Mouse (Mus musculus): ENCODE measurements around the gene Sept3. TPM values are rescaled to one million over a fixed set of nuclear protein-coding genes. Genes with fewer than 3 reads are reported as not detected.

The Sept3 gene
- polyA plus RNA-seq, 1 experiment from 2014 or later, result 146 TPM

DNA sequence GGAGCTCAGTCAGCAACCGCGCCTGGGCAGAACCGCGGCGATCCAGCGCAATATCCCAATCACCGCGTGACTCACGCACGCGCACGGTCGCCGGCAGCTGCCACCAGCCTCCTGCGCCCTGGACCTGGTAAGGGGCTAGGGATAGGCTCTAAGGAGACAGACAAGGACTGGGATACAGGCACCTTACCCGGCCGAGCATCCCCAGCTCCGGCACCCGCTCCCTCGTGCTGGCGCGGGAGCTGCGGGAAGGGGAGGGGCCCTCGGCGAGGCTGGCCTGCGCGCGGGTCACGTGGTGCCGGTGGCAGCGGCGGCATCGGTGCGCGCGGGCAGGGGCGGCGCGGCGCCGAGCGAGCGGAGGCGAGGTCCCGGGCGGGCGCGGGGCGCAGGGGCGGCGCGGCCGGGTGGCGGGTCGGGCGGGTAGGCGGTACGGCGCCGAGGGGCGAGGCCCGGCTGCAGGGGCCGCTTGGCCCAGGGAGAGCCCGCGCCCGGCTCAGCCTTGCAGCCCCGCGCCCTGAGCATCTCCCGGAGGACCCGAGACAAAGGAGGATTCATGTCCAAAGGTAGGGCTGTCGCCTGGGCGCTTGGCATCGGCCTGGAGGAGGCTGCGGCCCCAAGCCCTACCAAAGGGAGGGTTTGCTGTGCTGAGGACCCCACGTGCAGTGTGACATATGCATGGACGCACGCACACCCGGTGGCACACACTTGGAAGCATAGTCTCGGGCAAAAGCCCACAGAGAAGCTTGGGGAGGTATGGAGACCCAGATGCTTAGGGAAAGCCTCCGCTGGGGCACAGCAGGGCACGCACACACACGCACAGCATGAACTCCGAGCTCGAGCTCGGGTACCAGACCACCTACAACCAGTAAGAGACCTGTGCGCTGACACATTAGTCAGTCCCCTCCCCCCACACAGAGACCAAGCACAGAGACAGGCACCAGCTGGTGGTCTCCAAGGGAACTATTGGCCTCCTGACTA is 521 bp downstream of the Sept3 start:
- peak; percentile 78 for ATAC-seq (ENCODE audit: low FRiP score)
- peak overlapping the region; percentile 66 for H3K9ac ChIP-seq (ENCODE audit: low read depth, low read length)
- H3K27me3 ChIP-seq (ENCODE audit: control insufficient read depth, insufficient read depth, low read length), result peaks cover 7% of the 10 kb centered on the region
- H3K4me2 ChIP-seq (replicated peaks; ENCODE audit: low read depth, low read length), result peak overlapping the region; percentile 90
- no peaks in the 10 kb centered on the region for H3K9me3 ChIP-seq (ENCODE audit: control insufficient read depth, low read length)
- peak; percentile 85 for DNase-seq (ENCODE audit: low spot score)
- no peaks in the 10 kb centered on the region for H3K36me3 ChIP-seq (ENCODE audit: control insufficient read depth, insufficient read depth, low read length)
- WGBS, result under 1% methylated on average over 80 of the region's 86 CpGs
- peak overlapping the region; percentile 91 for H3K27ac ChIP-seq (ENCODE audit: low read depth, low read length)
- H3K4me1 ChIP-seq (replicated peaks; ENCODE audit: control insufficient read depth, insufficient read depth, low read length), result peaks cover 8% of the 10 kb centered on the region
- H3K4me3 ChIP-seq (ENCODE audit: low read depth, low read length), result peak overlapping the region; percentile 47

DNA sequence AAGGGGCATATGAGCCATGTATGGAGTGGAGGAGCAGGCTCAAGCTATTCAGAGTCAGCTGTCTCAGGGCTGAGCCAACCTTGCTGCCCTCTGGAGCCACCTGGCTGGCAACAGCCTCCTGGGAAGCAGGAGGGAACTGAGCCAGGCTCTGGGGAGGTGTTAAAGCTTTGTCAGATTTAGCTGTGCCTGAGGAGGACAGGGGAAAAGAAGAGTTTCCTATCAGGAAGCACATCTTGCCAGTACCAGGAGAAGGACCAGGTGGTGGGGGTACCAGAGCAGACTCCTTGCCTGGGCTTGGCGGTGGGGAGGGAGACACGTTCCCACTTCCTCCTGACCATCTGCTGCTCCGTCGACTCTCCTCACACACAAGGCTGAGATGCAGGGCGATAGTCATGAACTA is 2.9 kb downstream of the Sept3 start:
- no peaks in the 10 kb centered on the region for H3K9me3 ChIP-seq (ENCODE audit: control insufficient read depth, low read length)
- no peak overlapping the region for H3K9ac ChIP-seq (ENCODE audit: low read depth, low read length)
- peaks cover 5% of the 10 kb centered on the region; the same call in 1 of the 2 replicates for H3K36me3 ChIP-seq (ENCODE audit: control insufficient read depth, insufficient read depth, low read length)
- H3K4me3 ChIP-seq (ENCODE audit: low read depth, low read length), result no peak overlapping the region
- H3K27me3 ChIP-seq (ENCODE audit: control insufficient read depth, insufficient read depth, low read length), result peaks cover 7% of the 10 kb centered on the region
- no peak for DNase-seq (ENCODE audit: low spot score)
- peak overlapping the region; percentile 12; the same call in 1 of the 2 replicates for H3K4me2 ChIP-seq (replicated peaks; ENCODE audit: low read depth, low read length)
- H3K27ac ChIP-seq (ENCODE audit: low read depth, low read length), result no peak overlapping the region
- WGBS, result 87% methylated on average over 5 of the region's 5 CpGs
- no peak for ATAC-seq (ENCODE audit: low FRiP score)
- H3K4me1 ChIP-seq (replicated peaks; ENCODE audit: control insufficient read depth, insufficient read depth, low read length), result peaks cover 8% of the 10 kb centered on the region

DNA sequence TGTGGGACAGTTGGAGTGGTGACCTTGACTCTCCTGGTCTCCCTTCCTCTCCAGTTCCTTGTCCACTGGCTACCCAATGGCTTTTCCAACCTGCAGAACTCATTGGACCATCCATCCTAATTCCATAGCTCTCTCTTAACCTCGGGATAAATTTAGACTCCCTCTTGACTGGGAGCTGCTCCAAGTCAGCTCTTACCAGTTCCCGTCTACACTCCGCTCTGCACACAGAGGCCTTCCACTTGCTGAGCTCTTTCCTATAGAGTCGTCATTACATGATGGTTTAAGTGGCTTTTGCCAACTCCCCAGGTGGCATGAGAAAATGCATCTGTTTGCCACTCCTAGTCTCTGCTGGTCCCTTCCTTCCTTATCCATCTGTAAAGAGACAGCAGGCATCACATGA is 5.9 kb downstream of the Sept3 start:
- 90% methylated on average over 4 of the region's 4 CpGs for WGBS
- H3K9me3 ChIP-seq (ENCODE audit: control insufficient read depth, low read length), result no peaks in the 10 kb centered on the region
- no peaks in the 10 kb centered on the region for H3K27me3 ChIP-seq (ENCODE audit: control insufficient read depth, insufficient read depth, low read length)
- peaks cover 15% of the 10 kb centered on the region for H3K36me3 ChIP-seq (ENCODE audit: control insufficient read depth, insufficient read depth, low read length)
- peaks cover 5% of the 10 kb centered on the region for H3K4me1 ChIP-seq (replicated peaks; ENCODE audit: control insufficient read depth, insufficient read depth, low read length)
- H3K4me2 ChIP-seq (replicated peaks; ENCODE audit: low read depth, low read length), result no peak overlapping the region
- no peak overlapping the region for H3K9ac ChIP-seq (ENCODE audit: low read depth, low read length)
- H3K27ac ChIP-seq (ENCODE audit: low read depth, low read length), result no peak overlapping the region
- no peak overlapping the region for H3K4me3 ChIP-seq (ENCODE audit: low read depth, low read length)
- no peak for DNase-seq (ENCODE audit: low spot score)
- ATAC-seq (ENCODE audit: low FRiP score), result no peak

DNA sequence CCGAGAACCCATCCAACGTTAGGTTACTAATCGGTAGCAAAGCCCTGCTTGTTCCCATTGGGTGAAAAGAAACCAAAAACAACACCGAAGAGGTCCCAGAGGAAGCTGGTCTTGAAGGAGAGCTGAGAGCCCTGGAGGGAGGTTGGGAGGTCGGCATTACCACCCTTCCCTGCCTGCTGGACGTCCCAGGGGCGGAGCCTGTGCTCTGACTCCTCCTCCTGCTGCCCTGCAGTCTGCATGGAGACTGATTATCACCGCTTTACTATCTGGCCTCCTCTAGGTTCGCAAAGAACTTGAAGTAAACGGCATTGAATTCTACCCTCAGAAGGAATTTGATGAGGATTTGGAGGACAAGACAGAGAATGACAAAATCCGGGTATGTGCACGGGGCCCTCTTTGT is 11.5 kb downstream of the Sept3 start:
- WGBS, result 72% methylated on average over 12 of the region's 12 CpGs
- no peak overlapping the region for H3K4me3 ChIP-seq (ENCODE audit: low read depth, low read length)
- H3K27ac ChIP-seq (ENCODE audit: low read depth, low read length), result no peak overlapping the region
- no peaks in the 10 kb centered on the region for H3K27me3 ChIP-seq (ENCODE audit: control insufficient read depth, insufficient read depth, low read length)
- no peaks in the 10 kb centered on the region for H3K9me3 ChIP-seq (ENCODE audit: control insufficient read depth, low read length)
- peaks cover 18% of the 10 kb centered on the region for H3K36me3 ChIP-seq (ENCODE audit: control insufficient read depth, insufficient read depth, low read length)
- no peak overlapping the region for H3K4me2 ChIP-seq (replicated peaks; ENCODE audit: low read depth, low read length)
- no peak overlapping the region for H3K9ac ChIP-seq (ENCODE audit: low read depth, low read length)
- ATAC-seq (ENCODE audit: low FRiP score) (no peak), DNase-seq (ENCODE audit: low spot score) (no peak)
- no peaks in the 10 kb centered on the region for H3K4me1 ChIP-seq (replicated peaks; ENCODE audit: control insufficient read depth, insufficient read depth, low read length)

DNA sequence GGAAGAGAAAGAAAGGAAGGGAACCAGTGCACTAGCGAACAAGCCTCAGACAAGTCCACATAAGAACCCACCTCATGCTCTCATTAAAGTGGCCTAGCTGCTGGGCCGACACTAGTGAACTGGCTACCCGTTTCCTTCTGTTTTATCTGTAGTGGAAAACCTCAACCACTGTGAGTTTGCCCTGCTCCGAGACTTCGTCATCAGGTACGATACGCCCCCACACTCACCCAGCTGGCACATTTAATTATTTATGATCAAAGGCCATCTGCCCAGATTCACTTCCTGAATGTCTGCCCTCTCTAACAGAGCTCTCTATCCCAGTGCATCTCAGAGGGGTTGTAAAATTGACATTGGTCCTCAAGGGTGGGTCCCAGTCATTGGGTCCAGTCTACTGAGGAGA is 15.6 kb downstream of the Sept3 start:
- Histone ChIP-seq H3K4me3 (ENCODE audit: low read depth, low read length) (no peak overlapping the region), H3K27ac (ENCODE audit: low read depth, low read length) (no peak overlapping the region), H3K9ac (ENCODE audit: low read depth, low read length) (no peak overlapping the region), H3K9me3 (ENCODE audit: control insufficient read depth, low read length) (no peaks in the 10 kb centered on the region), H3K36me3 (ENCODE audit: control insufficient read depth, insufficient read depth, low read length) (peaks cover 12% of the 10 kb centered on the region; the same call in 1 of the 2 replicates), H3K4me1 (replicated peaks; ENCODE audit: control insufficient read depth, insufficient read depth, low read length) (peaks cover 8% of the 10 kb centered on the region; the same call in 1 of the 2 replicates), H3K4me2 (replicated peaks; ENCODE audit: low read depth, low read length) (no peak overlapping the region), H3K27me3 (ENCODE audit: control insufficient read depth, insufficient read depth, low read length) (no peaks in the 10 kb centered on the region)
- no peak for DNase-seq (ENCODE audit: low spot score)
- no peak for ATAC-seq (ENCODE audit: low FRiP score)
- WGBS, result 90% methylated on average over 7 of the region's 7 CpGs

DNA sequence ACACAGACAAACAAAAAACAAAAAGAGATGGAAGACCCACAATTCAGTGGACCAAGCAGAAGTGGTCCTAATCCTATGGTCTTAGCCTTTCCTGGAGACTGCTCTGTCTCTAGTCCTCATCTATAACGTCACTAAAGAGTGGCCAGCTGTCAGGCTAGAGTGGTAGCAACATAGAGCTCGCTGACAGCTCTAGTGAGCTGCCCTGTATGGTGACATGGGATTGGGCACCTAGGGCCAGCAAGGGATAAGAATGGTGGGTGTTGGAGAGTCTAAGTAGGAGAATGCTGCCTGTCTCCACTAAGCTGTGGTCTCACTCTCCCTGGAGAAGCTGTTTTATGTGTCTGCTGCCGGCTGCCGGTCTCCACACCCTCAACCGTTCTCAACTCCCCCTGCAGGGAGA is 18.2 kb downstream of the Sept3 start:
- H3K9ac ChIP-seq (ENCODE audit: low read depth, low read length), result no peak overlapping the region; the same call in 1 of the 2 replicates
- ATAC-seq (ENCODE audit: low FRiP score), result peak; percentile 61
- H3K4me3 ChIP-seq (ENCODE audit: low read depth, low read length), result no peak overlapping the region

DNA sequence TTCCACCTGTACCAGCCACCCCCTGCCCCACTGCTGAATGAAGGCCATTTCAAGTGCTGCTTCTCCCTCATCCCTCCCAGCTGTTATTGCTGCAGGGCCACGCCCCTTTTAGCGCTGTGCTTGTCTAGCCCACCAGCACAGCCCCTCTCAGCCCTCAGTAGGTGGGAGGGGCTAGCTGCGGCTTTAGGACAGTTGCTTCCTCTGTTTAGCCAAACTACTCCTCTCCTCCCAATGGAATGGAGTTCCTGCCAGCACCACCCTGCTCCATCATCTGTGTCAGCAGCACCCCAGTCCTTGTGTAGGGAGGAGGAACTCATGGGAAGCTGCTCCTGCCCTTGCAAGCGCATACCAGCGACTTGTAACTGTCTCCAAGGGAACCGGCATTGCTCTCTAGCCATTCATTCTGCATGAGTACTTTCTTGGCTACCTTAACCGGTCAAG is 18.6 kb downstream of the Sept3 start:
- H3K9ac ChIP-seq (ENCODE audit: low read depth, low read length), result peak overlapping the region; percentile 16; the same call in 1 of the 2 replicates
- peak; percentile 91 for ATAC-seq (ENCODE audit: low FRiP score)
- H3K4me1 ChIP-seq (replicated peaks; ENCODE audit: control insufficient read depth, insufficient read depth, low read length), result peaks cover 8% of the 10 kb centered on the region; the same call in 1 of the 2 replicates
- H3K4me2 ChIP-seq (replicated peaks; ENCODE audit: low read depth, low read length), result 0 out of 2 replicates have a peak overlapping the region, but pooled peaks have one; percentile 11
- no peaks in the 10 kb centered on the region for H3K9me3 ChIP-seq (ENCODE audit: control insufficient read depth, low read length)
- H3K36me3 ChIP-seq (ENCODE audit: control insufficient read depth, insufficient read depth, low read length), result peaks cover 8% of the 10 kb centered on the region; the same call in 1 of the 2 replicates
- DNase-seq (ENCODE audit: low spot score), result peak; percentile 80
- no peak overlapping the region for H3K4me3 ChIP-seq (ENCODE audit: low read depth, low read length)
- 0 out of 2 replicates have a peak overlapping the region, but pooled peaks have one; percentile 53 for H3K27ac ChIP-seq (ENCODE audit: low read depth, low read length)
- WGBS, result 7% methylated on average over 7 of the region's 7 CpGs
- no peaks in the 10 kb centered on the region for H3K27me3 ChIP-seq (ENCODE audit: control insufficient read depth, insufficient read depth, low read length)

More for the DNA sequence above, 18.2 kb downstream of the Sept3 start:
- no peaks in the 10 kb centered on the region for H3K27me3 ChIP-seq (ENCODE audit: control insufficient read depth, insufficient read depth, low read length)
- 22% methylated on average over 5 of the region's 5 CpGs for WGBS
- H3K36me3 ChIP-seq (ENCODE audit: control insufficient read depth, insufficient read depth, low read length), result peaks cover 8% of the 10 kb centered on the region; the same call in 1 of the 2 replicates
- H3K4me2 ChIP-seq (replicated peaks; ENCODE audit: low read depth, low read length), result 0 out of 2 replicates have a peak overlapping the region, but pooled peaks have one; percentile 7
- no peaks in the 10 kb centered on the region for H3K9me3 ChIP-seq (ENCODE audit: control insufficient read depth, low read length)
- DNase-seq (ENCODE audit: low spot score), result no peak
- peaks cover 8% of the 10 kb centered on the region; the same call in 1 of the 2 replicates for H3K4me1 ChIP-seq (replicated peaks; ENCODE audit: control insufficient read depth, insufficient read depth, low read length)
- peak overlapping the region; percentile 45; the same call in 1 of the 2 replicates for H3K27ac ChIP-seq (ENCODE audit: low read depth, low read length)

DNA sequence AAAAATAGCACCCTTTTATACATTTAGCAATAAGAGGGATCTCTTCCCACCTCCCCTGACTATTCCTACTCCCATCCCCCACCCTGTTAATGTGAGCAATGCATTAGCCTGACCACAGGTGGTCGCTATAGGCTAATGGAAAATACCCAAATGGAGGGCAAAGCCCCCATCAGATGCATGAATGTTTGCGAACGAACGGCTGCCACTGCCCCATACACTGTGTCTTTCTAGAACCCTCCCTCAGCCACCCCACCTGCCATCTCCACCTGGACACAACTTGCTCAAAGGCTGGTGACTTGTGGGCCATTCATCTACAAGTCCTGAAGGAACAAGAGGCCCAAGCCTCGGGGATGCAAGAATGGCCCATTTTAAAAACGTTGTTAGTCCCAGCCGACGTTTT is 19.4 kb downstream of the Sept3 start:
- Histone ChIP-seq H3K27ac (ENCODE audit: low read depth, low read length) (no peak overlapping the region), H3K9me3 (ENCODE audit: control insufficient read depth, low read length) (no peaks in the 10 kb centered on the region), H3K27me3 (ENCODE audit: control insufficient read depth, insufficient read depth, low read length) (no peaks in the 10 kb centered on the region), H3K4me1 (replicated peaks; ENCODE audit: control insufficient read depth, insufficient read depth, low read length) (peaks cover 8% of the 10 kb centered on the region; the same call in 1 of the 2 replicates), H3K4me3 (ENCODE audit: low read depth, low read length) (no peak overlapping the region), H3K9ac (ENCODE audit: low read depth, low read length) (no peak overlapping the region), H3K36me3 (ENCODE audit: control insufficient read depth, insufficient read depth, low read length) (peaks cover 5% of the 10 kb centered on the region; the same call in 1 of the 2 replicates), H3K4me2 (replicated peaks; ENCODE audit: low read depth, low read length) (no peak overlapping the region)
- ATAC-seq (ENCODE audit: low FRiP score), result peak; percentile 25; the same call in 1 of the 2 replicates
- WGBS, result 45% methylated on average over 8 of the region's 8 CpGs
- DNase-seq (ENCODE audit: low spot score), result peak; percentile 53
